Mouse (Mus musculus): ENCODE results near the gene Mrpl53.

Mrpl53 gene

DNA sequence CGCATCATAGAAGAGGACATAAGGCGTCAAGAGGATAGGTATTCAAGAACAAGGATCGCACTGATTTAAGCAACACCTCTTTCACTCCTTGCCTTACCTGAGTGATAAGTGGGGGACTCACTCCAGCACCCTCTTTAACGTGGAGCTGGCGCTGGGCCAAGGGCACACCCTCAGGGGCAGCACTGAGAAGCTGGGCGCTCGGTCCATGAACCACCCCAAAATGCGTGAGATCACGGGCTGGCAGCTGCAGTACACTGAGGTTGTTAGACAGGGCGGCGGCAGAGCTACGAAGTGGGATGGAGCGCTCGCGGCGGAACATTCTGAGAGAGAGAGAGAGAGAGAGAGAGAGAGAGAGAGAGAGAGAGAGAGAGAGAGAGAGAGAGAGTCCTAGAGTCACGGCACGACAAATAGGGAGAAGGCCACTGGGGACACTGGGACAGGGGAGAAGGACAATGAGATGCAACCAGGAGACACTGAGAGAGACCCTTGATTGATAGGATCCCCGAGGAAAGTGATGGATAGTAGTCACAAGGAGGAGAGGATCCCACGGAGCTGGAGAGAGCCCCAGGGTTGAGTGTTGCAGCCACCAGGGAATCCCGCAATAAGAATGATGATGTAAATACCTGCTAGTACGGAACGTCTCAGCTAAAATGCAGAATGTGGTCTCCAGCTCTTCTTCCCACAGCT lies 46.9 kb downstream of the Mrpl53 start:
- DNase-seq = peak; percentile 46

DNA sequence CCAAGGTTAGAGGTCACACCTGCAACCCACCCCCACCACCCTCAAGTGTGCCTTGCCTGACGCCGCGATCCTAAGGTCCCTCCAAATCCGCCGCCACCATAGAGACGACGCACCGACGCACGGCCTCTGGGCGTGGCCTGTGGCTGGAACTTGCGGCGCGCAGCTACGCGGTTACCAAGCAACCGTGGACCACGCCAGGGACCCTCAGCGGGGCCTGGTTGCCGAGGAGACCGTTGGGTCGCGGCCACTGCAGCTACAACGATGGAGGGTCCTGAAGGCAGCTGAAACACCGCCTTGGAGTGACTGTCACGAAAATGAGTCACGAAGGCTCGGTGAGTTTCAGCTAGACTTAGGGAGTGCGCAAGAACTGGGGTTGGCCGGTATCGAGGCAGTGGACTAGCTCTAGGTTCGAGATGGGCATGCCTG lies 47.4 kb downstream of the Mrpl53 start, which contains the start of the genes Wdr54 and 1700003E16Rik:
Gene Wdr54 (minus strand): TSS at position 139 of the 426 bp plus-strand sequence.
Gene 1700003E16Rik (plus strand): TSS at position 146 of the 426 bp plus-strand sequence.
- peak; percentile 69 for DNase-seq

DNA sequence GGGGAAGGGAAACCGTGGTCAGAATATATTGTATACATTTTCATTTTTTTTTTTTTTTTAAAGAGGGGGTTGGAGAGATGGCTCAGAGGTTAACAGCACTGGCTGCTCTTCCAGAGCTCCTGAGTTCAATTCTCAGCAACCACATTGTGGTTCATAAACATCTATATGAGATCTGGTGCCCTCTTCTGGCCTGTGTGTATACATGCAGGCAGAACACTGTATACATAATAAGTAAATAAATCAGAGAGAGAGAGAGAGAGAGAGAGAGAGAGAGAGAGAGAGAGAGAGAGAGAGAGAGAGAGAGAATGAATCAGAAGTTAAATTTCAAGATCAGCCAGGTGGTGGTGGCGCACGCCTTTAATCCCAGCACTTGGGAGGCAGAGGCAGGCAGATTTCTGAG lies 50.6 kb downstream of the Mrpl53 start:
- DNase-seq = peak; percentile 66

All from thymus, postnatal 4 days (tissue).